Mouse (Mus musculus): ENCODE results near the gene Cep78. TPM values are rescaled to one million over a fixed set of nuclear protein-coding genes. Genes with fewer than 3 reads are reported as not detected.

Gene Cep78
- polyA plus RNA-seq, 1 experiment from 2014 or later = 33.0 TPM

DNA sequence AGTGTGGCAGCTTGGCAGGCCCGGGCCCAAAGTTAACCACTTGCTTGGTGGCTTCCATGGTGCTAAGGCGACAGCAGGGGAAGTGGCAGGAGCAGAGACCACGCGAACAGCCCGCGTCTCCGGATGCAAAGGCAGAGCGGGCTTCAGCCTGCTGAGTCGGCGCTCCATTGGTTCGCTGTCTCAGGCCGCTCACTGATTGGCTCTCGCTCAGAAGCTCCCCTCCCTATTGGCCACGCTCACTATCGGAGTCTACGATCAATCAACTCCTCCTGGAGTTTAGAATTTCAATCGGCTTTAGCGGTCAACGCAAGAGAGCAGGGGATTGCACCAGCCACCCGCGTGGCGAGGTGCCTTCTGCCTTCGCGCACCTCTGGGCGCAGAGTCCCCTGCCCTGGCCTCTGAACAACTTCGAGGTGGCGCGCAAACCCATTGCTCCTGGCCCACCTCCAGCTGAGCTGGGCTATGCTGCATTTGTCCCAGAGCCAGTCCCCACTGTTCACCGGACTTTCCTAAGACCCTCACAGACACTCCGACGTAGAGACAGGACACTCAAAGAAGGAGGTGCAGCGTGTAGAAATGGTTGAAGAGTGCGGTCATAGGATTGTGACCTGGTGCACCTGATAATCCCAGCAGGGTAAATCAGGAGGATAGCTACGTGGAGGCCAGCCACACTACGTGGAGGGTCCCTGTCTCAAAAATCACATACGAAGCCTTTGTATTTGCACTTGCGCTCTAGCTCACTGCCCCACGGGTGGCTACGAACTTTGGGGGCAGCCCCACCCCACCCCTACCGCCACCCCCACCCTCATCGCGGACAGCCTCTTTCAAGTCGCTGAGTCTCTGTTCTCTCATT lies 59.7 kb downstream of the Cep78 start:
- no peaks in the 10 kb centered on the region for H3K36me3 ChIP-seq
- 1% methylated on average over 43 of the region's 43 CpGs for WGBS
- peak overlapping the region; percentile 71 for H3K9ac ChIP-seq
- H3K4me1 ChIP-seq = peaks cover 25% of the 10 kb centered on the region
- H3K4me2 ChIP-seq = peak overlapping the region; percentile 79
- ATAC-seq (ENCODE audit: insufficient number of reproducible peaks, insufficient read depth, low FRiP score, low TSS enrichment, low read depth) = peak; percentile 96
- no peaks in the 10 kb centered on the region for H3K9me3 ChIP-seq
- H3K27ac ChIP-seq = peak overlapping the region; percentile 90
- H3K27me3 ChIP-seq = no peaks in the 10 kb centered on the region
- peak overlapping the region; percentile 61 for H3K4me3 ChIP-seq

GRCm38 (mm10) chr19:15924181-15924865 lies 60.5 kb downstream of the Cep78 start:
- ATAC-seq (ENCODE audit: insufficient number of reproducible peaks, insufficient read depth, low FRiP score, low TSS enrichment, low read depth) = peak; percentile 58; the same call in 1 of the 2 replicates
- Histone ChIP-seq H3K4me2 (peak overlapping the region; percentile 79), H3K9me3 (no peaks in the 10 kb centered on the region), H3K27me3 (no peaks in the 10 kb centered on the region), H3K4me3 (peak overlapping the region; percentile 61), H3K4me1 (peaks cover 25% of the 10 kb centered on the region), H3K36me3 (no peaks in the 10 kb centered on the region), H3K27ac (peak overlapping the region; percentile 90), H3K9ac (peak overlapping the region; percentile 71)
- under 1% methylated on average over 46 of the region's 46 CpGs for WGBS

DNA sequence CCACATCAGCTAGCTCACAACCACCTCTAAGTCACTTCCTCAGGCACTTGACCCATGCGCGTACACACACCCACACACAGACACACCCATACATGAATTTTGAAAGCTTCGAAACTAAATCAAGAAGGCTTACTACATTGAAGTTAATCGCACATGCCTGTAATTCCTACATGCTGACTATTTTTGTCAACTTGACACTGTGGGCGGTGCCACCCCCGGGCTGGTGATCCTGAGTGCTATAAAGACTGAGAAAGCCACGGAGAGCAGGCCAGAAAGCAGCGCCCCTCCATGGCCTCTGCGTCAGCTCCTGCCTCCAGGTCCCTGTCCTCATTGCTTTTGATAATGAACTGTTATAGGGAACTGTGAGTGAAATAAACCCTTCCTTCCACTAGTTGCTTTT lies 61.4 kb downstream of the Cep78 start:
- peaks cover 8% of the 10 kb centered on the region for H3K36me3 ChIP-seq
- no peak for ATAC-seq (ENCODE audit: insufficient number of reproducible peaks, insufficient read depth, low FRiP score, low TSS enrichment, low read depth)
- H3K27ac ChIP-seq = no peak overlapping the region
- no peaks in the 10 kb centered on the region for H3K27me3 ChIP-seq
- no peaks in the 10 kb centered on the region for H3K9me3 ChIP-seq
- peak overlapping the region; percentile 79 for H3K4me2 ChIP-seq
- peak overlapping the region; percentile 61 for H3K4me3 ChIP-seq
- 33% methylated on average over 9 of the region's 9 CpGs for WGBS
- H3K4me1 ChIP-seq = peaks cover 25% of the 10 kb centered on the region
- peak overlapping the region; percentile 71; the same call in 1 of the 2 replicates for H3K9ac ChIP-seq

- no peak overlapping the region for H3K27ac ChIP-seq
- no peaks in the 10 kb centered on the region for H3K9me3 ChIP-seq
- no peak overlapping the region for H3K4me3 ChIP-seq
- H3K36me3 ChIP-seq = peaks cover 36% of the 10 kb centered on the region
- 92% methylated on average over 7 of the region's 7 CpGs for WGBS
- no peak overlapping the region for H3K9ac ChIP-seq
- peaks cover 13% of the 10 kb centered on the region for H3K4me1 ChIP-seq
- no peak overlapping the region for H3K4me2 ChIP-seq
- no peak for ATAC-seq (ENCODE audit: insufficient number of reproducible peaks, insufficient read depth, low FRiP score, low TSS enrichment, low read depth)
- no peaks in the 10 kb centered on the region for H3K27me3 ChIP-seq
Measured at GRCm38 (mm10) chr19:15919336-15919735, 65.5 kb downstream of the Cep78 start.

DNA sequence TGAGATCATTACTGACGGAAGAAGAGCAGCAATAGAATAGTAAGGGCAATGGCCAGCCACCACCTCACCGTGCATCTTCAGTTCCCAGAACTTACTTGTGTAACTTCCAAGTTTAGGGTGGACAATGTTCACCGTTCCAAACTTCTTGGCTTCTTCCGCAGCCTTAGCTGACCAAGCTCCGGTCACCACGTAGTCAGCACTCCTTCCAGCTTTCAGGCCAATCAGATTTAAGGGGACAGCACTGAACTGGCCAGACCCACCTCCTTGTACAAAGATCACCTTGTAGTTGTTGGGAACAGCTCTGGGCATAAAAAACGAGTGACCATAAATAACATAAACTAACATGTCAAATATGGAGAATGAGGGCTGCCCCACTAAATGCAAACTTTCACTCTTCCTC lies 66.7 kb downstream of the Cep78 start:
- peaks cover 1% of the 10 kb centered on the region; the same call in 1 of the 2 replicates for H3K4me1 ChIP-seq
- no peak for ATAC-seq (ENCODE audit: insufficient number of reproducible peaks, insufficient read depth, low FRiP score, low TSS enrichment, low read depth)
- H3K36me3 ChIP-seq = peaks cover 48% of the 10 kb centered on the region
- H3K4me2 ChIP-seq = no peak overlapping the region
- no peak overlapping the region for H3K4me3 ChIP-seq
- no peaks in the 10 kb centered on the region for H3K9me3 ChIP-seq
- H3K9ac ChIP-seq = no peak overlapping the region
- H3K27me3 ChIP-seq = no peaks in the 10 kb centered on the region
- WGBS = 93% methylated on average over 7 of the region's 7 CpGs
- H3K27ac ChIP-seq = no peak overlapping the region

GRCm38 (mm10) chr19:15913249-15913997 lies 71.4 kb downstream of the Cep78 start:
- no peaks in the 10 kb centered on the region for H3K27me3 ChIP-seq
- 90% methylated on average over 9 of the region's 9 CpGs for WGBS
- H3K36me3 ChIP-seq = peaks cover 68% of the 10 kb centered on the region
- H3K4me1 ChIP-seq = no peaks in the 10 kb centered on the region
- H3K9ac ChIP-seq = no peak overlapping the region
- no peaks in the 10 kb centered on the region for H3K9me3 ChIP-seq
- H3K27ac ChIP-seq = no peak overlapping the region
- no peak overlapping the region for H3K4me2 ChIP-seq
- no peak for ATAC-seq (ENCODE audit: insufficient number of reproducible peaks, insufficient read depth, low FRiP score, low TSS enrichment, low read depth)
- no peak overlapping the region for H3K4me3 ChIP-seq

- no peak overlapping the region for H3K4me3 ChIP-seq
- no peak overlapping the region for H3K9ac ChIP-seq
- H3K27me3 ChIP-seq = no peaks in the 10 kb centered on the region
- peaks cover 70% of the 10 kb centered on the region for H3K36me3 ChIP-seq
- no peaks in the 10 kb centered on the region for H3K4me1 ChIP-seq
- WGBS = 89% methylated on average over 5 of the region's 5 CpGs
- H3K4me2 ChIP-seq = no peak overlapping the region
- H3K27ac ChIP-seq = no peak overlapping the region
- ATAC-seq (ENCODE audit: insufficient number of reproducible peaks, insufficient read depth, low FRiP score, low TSS enrichment, low read depth) = no peak
- H3K9me3 ChIP-seq = no peaks in the 10 kb centered on the region
Measured at GRCm38 (mm10) chr19:15911441-15911840, 73.3 kb downstream of the Cep78 start.

- Histone ChIP-seq H3K27me3 (no peaks in the 10 kb centered on the region), H3K27ac (no peak overlapping the region), H3K9ac (no peak overlapping the region), H3K36me3 (peaks cover 71% of the 10 kb centered on the region), H3K4me3 (no peak overlapping the region), H3K4me2 (no peak overlapping the region), H3K9me3 (no peaks in the 10 kb centered on the region), H3K4me1 (no peaks in the 10 kb centered on the region)
- ATAC-seq (ENCODE audit: insufficient number of reproducible peaks, insufficient read depth, low FRiP score, low TSS enrichment, low read depth) = no peak
- WGBS = 91% methylated on average over 3 of the region's 3 CpGs
Measured at GRCm38 (mm10) chr19:15910987-15911386, 73.8 kb downstream of the Cep78 start.

DNA sequence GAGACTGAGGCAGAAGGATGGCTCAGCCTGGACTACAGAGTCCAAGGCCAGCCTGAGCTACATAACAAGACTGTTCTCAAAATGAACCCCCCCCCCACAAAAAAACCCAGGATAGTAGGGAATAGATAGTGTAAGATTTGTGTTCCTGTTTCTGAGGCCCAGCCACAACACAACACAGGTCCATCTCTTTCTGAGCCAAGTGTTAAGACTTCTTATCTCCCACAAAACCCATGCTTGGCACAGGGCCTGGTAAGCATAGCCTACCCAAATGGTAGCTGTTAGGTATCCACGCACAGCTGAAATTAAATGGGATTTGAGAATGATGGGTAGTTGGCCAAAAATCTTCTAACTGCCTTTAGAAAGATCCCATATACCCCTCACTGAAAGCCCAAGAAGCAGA lies 74.3 kb downstream of the Cep78 start:
- no peak overlapping the region for H3K9ac ChIP-seq
- no peaks in the 10 kb centered on the region for H3K4me1 ChIP-seq
- H3K27me3 ChIP-seq = no peaks in the 10 kb centered on the region
- no peaks in the 10 kb centered on the region for H3K9me3 ChIP-seq
- no peak overlapping the region for H3K27ac ChIP-seq
- WGBS = 82% methylated on average over 1 of the region's 1 CpGs
- ATAC-seq (ENCODE audit: insufficient number of reproducible peaks, insufficient read depth, low FRiP score, low TSS enrichment, low read depth) = no peak
- peaks cover 76% of the 10 kb centered on the region for H3K36me3 ChIP-seq
- H3K4me3 ChIP-seq = no peak overlapping the region
- no peak overlapping the region for H3K4me2 ChIP-seq

DNA sequence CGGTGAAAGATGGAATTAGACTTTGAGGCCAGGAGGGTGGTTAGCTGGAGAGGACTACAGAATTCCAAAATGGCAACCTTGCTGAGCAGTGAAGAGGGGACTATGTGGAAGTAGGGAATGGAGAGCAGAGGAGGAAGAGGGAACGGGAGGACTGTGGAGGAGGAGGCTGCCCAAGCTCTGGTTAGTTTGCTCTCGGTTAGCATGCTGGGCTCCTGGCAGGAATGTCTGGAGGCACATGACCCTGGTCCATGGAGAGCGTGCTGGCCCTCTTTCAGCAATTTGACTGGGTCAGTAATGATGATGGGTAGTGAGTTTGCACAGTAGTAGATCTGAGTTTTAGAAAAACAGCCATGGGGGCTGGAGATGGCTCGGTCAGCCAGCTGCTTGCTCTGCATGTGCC lies 76.8 kb downstream of the Cep78 start:
- Histone ChIP-seq H3K27me3 (no peaks in the 10 kb centered on the region), H3K9ac (no peak overlapping the region), H3K4me3 (no peak overlapping the region), H3K36me3 (peaks cover 57% of the 10 kb centered on the region), H3K4me1 (peaks cover 14% of the 10 kb centered on the region), H3K4me2 (no peak overlapping the region), H3K27ac (no peak overlapping the region), H3K9me3 (no peaks in the 10 kb centered on the region)
- 86% methylated on average over 5 of the region's 5 CpGs for WGBS
- ATAC-seq (ENCODE audit: insufficient number of reproducible peaks, insufficient read depth, low FRiP score, low TSS enrichment, low read depth) = no peak

Data from embryonic facial prominence, embryonic 13.5 days (tissue).